Mouse (Mus musculus): ENCODE results near the gene Slc39a11. TPM values are rescaled to one million over a fixed set of nuclear protein-coding genes. Genes with fewer than 3 reads are reported as not detected.

Gene Slc39a11
- polyA plus RNA-seq, 1 experiment from 2014 or later, result 25.4 TPM

DNA sequence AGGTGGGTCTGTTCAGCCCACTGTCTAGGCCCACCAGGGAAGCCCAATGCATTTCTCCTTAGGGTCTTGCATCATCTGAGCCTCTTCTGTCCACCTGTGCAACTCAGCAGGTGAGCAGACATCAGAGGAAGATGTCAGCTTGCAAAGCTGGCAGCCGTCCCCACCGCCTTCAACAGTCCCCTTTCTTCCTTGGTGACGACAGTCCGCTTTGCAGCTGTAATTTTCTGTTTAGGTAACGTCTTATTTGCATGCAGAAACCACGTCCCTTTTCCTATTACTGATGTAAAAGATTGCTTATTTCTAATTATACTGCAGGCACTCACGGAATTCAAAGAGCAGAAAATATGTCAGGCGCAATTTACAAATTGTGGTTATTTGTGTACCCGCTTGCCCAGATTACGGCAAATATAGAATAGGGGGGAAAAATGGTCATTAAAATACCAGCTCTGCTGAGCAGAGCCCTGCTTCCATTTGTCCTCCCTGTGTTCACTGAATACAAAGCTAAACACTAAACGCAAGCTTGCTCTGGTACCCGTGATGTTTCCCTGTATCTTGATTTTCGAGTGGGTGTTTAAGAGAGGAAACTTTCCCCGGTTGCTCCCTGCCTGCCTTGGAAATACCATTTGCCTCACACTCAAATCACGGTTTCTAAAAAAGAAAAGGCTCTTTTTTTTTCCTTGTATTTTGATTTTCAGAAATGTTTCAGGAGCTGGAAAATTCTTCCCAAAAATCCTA, 230.8 kb downstream of the Slc39a11 start:
- Histone ChIP-seq H3K9ac (replicated peaks; ENCODE audit: low read length) (no peak overlapping the region), H3K27ac (ENCODE audit: low read length) (no peak overlapping the region), H3K4me2 (replicated peaks; ENCODE audit: low read depth, low read length) (no peak overlapping the region), H3K4me3 (ENCODE audit: low read length) (no peak overlapping the region), H3K27me3 (ENCODE audit: insufficient read depth, low read length) (no peaks in the 10 kb centered on the region), H3K36me3 (ENCODE audit: insufficient read depth, low read length) (no peaks in the 10 kb centered on the region), H3K9me3 (ENCODE audit: low read length) (0 out of 2 replicates have a peak, but pooled peaks cover 4% of the 10 kb centered on the region), H3K4me1 (ENCODE audit: insufficient read depth, low read length) (no peaks in the 10 kb centered on the region)
- WGBS, result 82% methylated on average over 15 of the region's 15 CpGs
- ATAC-seq (ENCODE audit: low FRiP score, low TSS enrichment), result no peak

DNA sequence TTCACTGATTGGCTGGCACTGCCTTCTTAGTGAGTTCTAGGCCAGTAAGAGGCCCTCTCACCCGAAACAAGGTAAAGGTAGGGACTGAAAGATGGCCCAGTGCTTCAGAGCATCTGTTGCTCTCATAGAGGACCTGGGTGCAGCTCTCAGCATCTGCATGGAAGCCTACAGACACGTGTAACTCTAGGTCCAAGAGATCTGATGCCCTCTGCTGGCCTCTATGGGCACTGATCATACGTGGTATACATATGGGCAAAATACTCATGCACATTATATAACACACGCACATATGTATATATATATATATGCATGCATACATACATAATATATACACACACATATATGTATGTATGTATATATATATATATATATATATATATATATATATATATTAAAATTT, 231.9 kb downstream of the Slc39a11 start:
- no peak for ATAC-seq (ENCODE audit: low FRiP score, low TSS enrichment)
- H3K36me3 ChIP-seq (ENCODE audit: insufficient read depth, low read length), result no peaks in the 10 kb centered on the region
- no peak overlapping the region for H3K27ac ChIP-seq (ENCODE audit: low read length)
- 0 out of 2 replicates have a peak, but pooled peaks cover 4% of the 10 kb centered on the region for H3K9me3 ChIP-seq (ENCODE audit: low read length)
- no peaks in the 10 kb centered on the region for H3K4me1 ChIP-seq (ENCODE audit: insufficient read depth, low read length)
- no peak overlapping the region for H3K9ac ChIP-seq (replicated peaks; ENCODE audit: low read length)
- H3K27me3 ChIP-seq (ENCODE audit: insufficient read depth, low read length), result no peaks in the 10 kb centered on the region
- 91% methylated on average over 4 of the region's 4 CpGs for WGBS
- H3K4me3 ChIP-seq (ENCODE audit: low read length), result no peak overlapping the region
- H3K4me2 ChIP-seq (replicated peaks; ENCODE audit: low read depth, low read length), result no peak overlapping the region

DNA sequence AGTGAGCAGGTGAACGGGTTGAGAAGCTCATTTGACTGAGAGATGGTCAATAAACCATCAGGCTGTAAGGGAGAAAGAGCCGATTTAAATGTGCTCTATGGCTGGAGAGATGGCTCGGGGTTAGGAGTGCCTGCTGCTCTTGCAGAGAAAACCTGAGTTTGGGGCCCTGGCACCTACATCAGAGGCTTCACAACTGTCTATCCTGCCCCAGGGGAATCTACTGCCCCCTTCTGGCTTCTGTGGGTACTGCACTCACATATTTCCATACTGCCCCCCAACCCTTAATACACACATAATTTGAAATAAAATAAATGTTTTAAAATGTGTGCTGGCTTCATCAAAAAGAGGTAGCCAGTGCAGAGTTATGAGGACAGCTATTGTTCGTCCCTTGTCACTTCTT, 237.3 kb downstream of the Slc39a11 start:
- WGBS, result 85% methylated on average over 4 of the region's 4 CpGs
- Histone ChIP-seq H3K36me3 (ENCODE audit: insufficient read depth, low read length) (no peaks in the 10 kb centered on the region), H3K9me3 (ENCODE audit: low read length) (0 out of 2 replicates have a peak, but pooled peaks cover 4% of the 10 kb centered on the region), H3K27me3 (ENCODE audit: insufficient read depth, low read length) (no peaks in the 10 kb centered on the region), H3K4me2 (replicated peaks; ENCODE audit: low read depth, low read length) (no peak overlapping the region), H3K4me3 (ENCODE audit: low read length) (no peak overlapping the region), H3K4me1 (ENCODE audit: insufficient read depth, low read length) (no peaks in the 10 kb centered on the region), H3K27ac (ENCODE audit: low read length) (no peak overlapping the region), H3K9ac (replicated peaks; ENCODE audit: low read length) (no peak overlapping the region)
- ATAC-seq (ENCODE audit: low FRiP score, low TSS enrichment), result no peak

DNA sequence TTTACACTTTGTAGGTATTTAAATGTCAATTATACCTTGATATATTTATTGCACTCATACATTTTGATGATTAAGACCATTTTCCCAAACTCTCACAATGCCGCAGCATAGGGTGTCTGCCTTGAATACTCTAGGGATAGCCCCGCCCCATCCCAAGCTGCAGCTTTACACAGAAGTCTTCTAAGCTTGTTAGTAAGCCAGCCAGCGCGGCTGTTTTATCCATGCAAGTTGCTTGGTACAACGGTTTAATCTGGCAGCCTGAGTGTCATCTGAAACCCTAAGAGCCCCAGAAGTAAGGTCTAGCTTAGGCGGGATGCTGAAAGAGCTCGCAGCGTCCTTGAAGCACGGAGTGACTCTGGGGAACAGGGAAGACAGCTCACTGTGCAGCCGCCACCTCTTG, 238.1 kb downstream of the Slc39a11 start:
- no peak overlapping the region for H3K4me3 ChIP-seq (ENCODE audit: low read length)
- H3K9ac ChIP-seq (replicated peaks; ENCODE audit: low read length), result no peak overlapping the region
- H3K9me3 ChIP-seq (ENCODE audit: low read length), result 0 out of 2 replicates have a peak, but pooled peaks cover 4% of the 10 kb centered on the region
- no peaks in the 10 kb centered on the region for H3K36me3 ChIP-seq (ENCODE audit: insufficient read depth, low read length)
- no peak overlapping the region for H3K27ac ChIP-seq (ENCODE audit: low read length)
- H3K4me2 ChIP-seq (replicated peaks; ENCODE audit: low read depth, low read length), result no peak overlapping the region
- H3K4me1 ChIP-seq (ENCODE audit: insufficient read depth, low read length), result no peaks in the 10 kb centered on the region
- no peak for ATAC-seq (ENCODE audit: low FRiP score, low TSS enrichment)
- 82% methylated on average over 10 of the region's 10 CpGs for WGBS
- no peaks in the 10 kb centered on the region for H3K27me3 ChIP-seq (ENCODE audit: insufficient read depth, low read length)

DNA sequence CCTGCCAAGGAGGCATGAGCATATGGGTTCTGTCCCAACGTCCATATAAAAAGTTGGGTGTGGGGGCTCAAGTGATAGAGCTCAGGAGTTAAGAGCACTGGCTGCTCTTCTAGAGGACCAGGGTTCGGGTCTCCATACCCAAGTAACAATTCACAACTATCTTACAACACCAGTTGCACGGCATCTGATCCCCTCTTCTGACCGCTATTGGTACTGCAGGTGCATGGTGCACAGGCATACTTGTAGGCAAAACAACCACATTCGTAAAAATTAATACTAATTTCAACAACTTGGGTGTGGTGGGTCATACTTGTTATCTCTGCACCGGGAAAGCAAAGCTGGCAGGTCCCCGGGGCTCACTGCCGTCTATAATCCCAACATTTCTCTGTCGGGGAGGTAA, 240.8 kb downstream of the Slc39a11 start:
- Histone ChIP-seq H3K27ac (ENCODE audit: low read length) (no peak overlapping the region), H3K27me3 (ENCODE audit: insufficient read depth, low read length) (no peaks in the 10 kb centered on the region), H3K4me1 (ENCODE audit: insufficient read depth, low read length) (no peaks in the 10 kb centered on the region), H3K4me3 (ENCODE audit: low read length) (no peak overlapping the region), H3K9me3 (ENCODE audit: low read length) (no peaks in the 10 kb centered on the region), H3K4me2 (replicated peaks; ENCODE audit: low read depth, low read length) (no peak overlapping the region), H3K36me3 (ENCODE audit: insufficient read depth, low read length) (no peaks in the 10 kb centered on the region), H3K9ac (replicated peaks; ENCODE audit: low read length) (no peak overlapping the region)
- no peak for ATAC-seq (ENCODE audit: low FRiP score, low TSS enrichment)
- WGBS, result 94% methylated on average over 9 of the region's 9 CpGs

DNA sequence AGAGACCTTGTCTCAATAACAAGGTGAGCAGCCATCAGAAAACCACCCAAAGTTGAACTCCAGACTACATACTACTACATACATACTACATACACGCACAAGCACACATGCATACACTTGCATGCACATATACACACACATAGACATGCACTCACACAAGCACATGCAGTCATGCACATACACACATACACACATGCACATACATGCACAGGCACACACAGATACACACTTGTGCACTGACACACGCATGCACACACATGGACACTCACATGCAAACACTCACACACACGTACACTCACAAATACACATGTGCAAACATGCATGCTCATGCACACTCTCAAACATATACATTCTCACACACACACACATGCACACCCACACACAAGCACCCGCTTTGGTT, 242.4 kb downstream of the Slc39a11 start:
- Histone ChIP-seq H3K9me3 (ENCODE audit: low read length) (no peaks in the 10 kb centered on the region), H3K27me3 (ENCODE audit: insufficient read depth, low read length) (no peaks in the 10 kb centered on the region), H3K27ac (ENCODE audit: low read length) (no peak overlapping the region), H3K36me3 (ENCODE audit: insufficient read depth, low read length) (no peaks in the 10 kb centered on the region), H3K9ac (replicated peaks; ENCODE audit: low read length) (no peak overlapping the region), H3K4me1 (ENCODE audit: insufficient read depth, low read length) (no peaks in the 10 kb centered on the region), H3K4me3 (ENCODE audit: low read length) (no peak overlapping the region), H3K4me2 (replicated peaks; ENCODE audit: low read depth, low read length) (no peak overlapping the region)
- 89% methylated on average over 4 of the region's 4 CpGs for WGBS
- ATAC-seq (ENCODE audit: low FRiP score, low TSS enrichment), result no peak

DNA sequence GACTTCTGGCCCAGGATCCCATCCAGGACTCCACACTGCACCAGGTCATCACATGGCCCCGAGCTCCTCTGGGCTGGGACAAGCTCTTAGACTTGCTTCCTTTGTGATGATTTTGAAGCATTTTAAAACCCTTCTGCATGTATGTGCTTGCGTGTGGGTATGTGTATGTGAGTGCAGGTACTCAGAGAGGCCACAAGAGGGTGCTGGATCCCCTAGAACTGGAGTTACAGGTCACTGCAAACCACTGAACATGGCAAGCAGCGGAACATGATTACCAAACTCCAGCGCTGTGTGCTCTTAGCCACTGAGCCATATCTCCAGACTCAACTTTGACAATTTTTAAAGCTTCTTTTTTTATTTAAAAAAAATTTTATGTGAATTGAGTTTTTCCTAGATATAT, 249.0 kb downstream of the Slc39a11 start:
- WGBS, result 96% methylated on average over 4 of the region's 4 CpGs
- no peak for ATAC-seq (ENCODE audit: low FRiP score, low TSS enrichment)
- H3K9me3 ChIP-seq (ENCODE audit: low read length), result peaks cover 14% of the 10 kb centered on the region

DNA sequence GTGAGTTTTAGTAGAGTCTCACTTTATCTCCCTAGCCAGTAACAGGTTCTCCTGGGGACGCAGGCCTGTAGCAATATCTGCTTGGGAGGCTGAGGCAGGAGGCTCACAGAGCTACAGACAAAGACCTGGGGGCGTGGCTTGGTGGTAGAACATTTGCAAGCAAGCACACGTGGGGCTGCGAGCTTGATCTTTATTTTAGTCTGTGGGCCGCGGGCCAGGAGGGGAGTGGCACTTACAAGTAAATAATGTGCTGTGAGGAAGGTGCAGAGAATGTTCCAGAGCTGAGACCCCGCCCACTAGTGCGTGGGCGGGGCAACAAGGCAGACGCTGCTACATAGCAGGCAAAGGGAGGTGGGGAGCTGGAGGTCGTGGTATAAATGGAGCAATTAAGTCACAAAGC, 250.3 kb downstream of the Slc39a11 start:
- no peak overlapping the region for H3K4me3 ChIP-seq (ENCODE audit: low read length)
- no peaks in the 10 kb centered on the region for H3K27me3 ChIP-seq (ENCODE audit: insufficient read depth, low read length)
- H3K4me1 ChIP-seq (ENCODE audit: insufficient read depth, low read length), result no peaks in the 10 kb centered on the region
- ATAC-seq (ENCODE audit: low FRiP score, low TSS enrichment), result no peak
- H3K9ac ChIP-seq (replicated peaks; ENCODE audit: low read length), result no peak overlapping the region
- WGBS, result 81% methylated on average over 11 of the region's 11 CpGs
- H3K9me3 ChIP-seq (ENCODE audit: low read length), result peaks cover 14% of the 10 kb centered on the region
- H3K4me2 ChIP-seq (replicated peaks; ENCODE audit: low read depth, low read length), result no peak overlapping the region
- H3K36me3 ChIP-seq (ENCODE audit: insufficient read depth, low read length), result no peaks in the 10 kb centered on the region
- H3K27ac ChIP-seq (ENCODE audit: low read length), result no peak overlapping the region

More for the DNA sequence above, 249.0 kb downstream of the Slc39a11 start:
- Histone ChIP-seq H3K27me3 (ENCODE audit: insufficient read depth, low read length) (no peaks in the 10 kb centered on the region), H3K36me3 (ENCODE audit: insufficient read depth, low read length) (no peaks in the 10 kb centered on the region), H3K9ac (replicated peaks; ENCODE audit: low read length) (no peak overlapping the region), H3K4me1 (ENCODE audit: insufficient read depth, low read length) (no peaks in the 10 kb centered on the region), H3K27ac (ENCODE audit: low read length) (no peak overlapping the region), H3K4me3 (ENCODE audit: low read length) (no peak overlapping the region), H3K4me2 (replicated peaks; ENCODE audit: low read depth, low read length) (no peak overlapping the region)

DNA sequence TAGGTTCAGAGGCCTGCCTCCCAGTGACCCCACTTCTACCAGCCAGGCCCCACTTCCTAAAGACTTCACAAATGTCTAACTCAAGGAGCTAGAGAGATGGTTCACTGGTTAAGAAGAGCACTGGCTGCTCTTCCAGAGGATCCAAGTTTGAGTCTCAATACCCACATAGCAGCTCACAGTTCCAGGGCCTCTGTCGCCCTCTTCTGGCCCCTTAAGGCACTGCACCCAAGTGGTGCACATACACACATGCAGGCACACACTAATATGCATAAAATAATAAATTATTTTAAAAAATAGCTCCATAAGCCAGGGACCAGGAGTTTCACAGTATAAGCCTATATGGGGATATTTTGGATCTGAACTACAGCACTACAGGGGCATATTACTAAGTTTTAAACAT, 252.5 kb downstream of the Slc39a11 start:
- ATAC-seq (ENCODE audit: low FRiP score, low TSS enrichment), result no peak

DNA sequence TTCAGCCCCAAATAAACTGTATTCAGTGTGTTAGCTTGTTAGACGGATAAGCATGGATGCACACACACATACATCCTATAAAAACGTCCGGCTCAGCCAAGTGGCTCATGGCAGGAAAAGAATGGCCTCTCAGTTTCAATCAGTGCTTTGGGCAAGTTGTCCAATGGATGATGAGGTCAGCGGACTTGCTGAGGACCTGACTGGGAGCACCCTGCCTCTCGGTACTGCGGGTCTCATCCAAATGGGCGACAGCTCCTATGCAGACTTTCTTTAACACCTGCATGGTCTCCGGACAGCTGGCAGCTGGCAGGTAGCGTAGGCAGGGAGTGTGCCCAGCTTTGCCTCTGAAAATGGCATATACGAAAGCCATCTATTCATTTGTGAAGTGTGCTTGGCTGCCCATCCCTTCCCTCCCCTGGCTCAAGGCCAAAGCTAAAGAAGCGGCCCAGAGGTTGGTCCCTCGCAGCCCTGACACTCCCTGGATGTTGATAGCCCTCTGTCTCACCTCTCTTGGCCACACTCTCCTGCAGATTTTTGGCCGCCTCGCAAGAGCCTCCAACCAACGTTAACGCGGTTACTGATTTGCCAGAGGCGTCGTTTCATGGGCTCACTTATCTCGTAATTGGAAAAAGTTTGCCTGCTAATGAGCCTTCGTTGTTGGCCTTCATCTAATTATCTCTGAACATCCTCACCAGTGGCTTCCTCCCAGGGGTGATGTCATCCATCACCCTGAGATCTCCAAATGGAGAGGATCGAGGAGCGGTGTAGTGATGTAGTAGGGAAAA, 256.3 kb downstream of the Slc39a11 start:
- H3K9ac ChIP-seq (replicated peaks; ENCODE audit: low read length), result no peak overlapping the region
- no peak overlapping the region for H3K4me3 ChIP-seq (ENCODE audit: low read length)
- no peak overlapping the region for H3K4me2 ChIP-seq (replicated peaks; ENCODE audit: low read depth, low read length)
- H3K27me3 ChIP-seq (ENCODE audit: insufficient read depth, low read length), result no peaks in the 10 kb centered on the region
- no peaks in the 10 kb centered on the region for H3K36me3 ChIP-seq (ENCODE audit: insufficient read depth, low read length)
- H3K4me1 ChIP-seq (ENCODE audit: insufficient read depth, low read length), result peaks cover 8% of the 10 kb centered on the region; the same call in 1 of the 2 replicates
- peaks cover 8% of the 10 kb centered on the region for H3K9me3 ChIP-seq (ENCODE audit: low read length)
- no peak overlapping the region for H3K27ac ChIP-seq (ENCODE audit: low read length)
- ATAC-seq (ENCODE audit: low FRiP score, low TSS enrichment), result no peak
- WGBS, result 59% methylated on average over 23 of the region's 23 CpGs

More for the DNA sequence above, 252.5 kb downstream of the Slc39a11 start:
- Histone ChIP-seq H3K4me3 (ENCODE audit: low read length) (no peak overlapping the region), H3K4me2 (replicated peaks; ENCODE audit: low read depth, low read length) (no peak overlapping the region), H3K27ac (ENCODE audit: low read length) (no peak overlapping the region), H3K9ac (replicated peaks; ENCODE audit: low read length) (no peak overlapping the region), H3K27me3 (ENCODE audit: insufficient read depth, low read length) (no peaks in the 10 kb centered on the region), H3K4me1 (ENCODE audit: insufficient read depth, low read length) (no peaks in the 10 kb centered on the region), H3K9me3 (ENCODE audit: low read length) (peaks cover 14% of the 10 kb centered on the region), H3K36me3 (ENCODE audit: insufficient read depth, low read length) (no peaks in the 10 kb centered on the region)
- 69% methylated on average over 1 of the region's 1 CpGs for WGBS

Data from kidney, embryonic 16.5 days (tissue).